Mouse (Mus musculus): ENCODE measurements around the gene F5. TPM values are rescaled to one million over a fixed set of nuclear protein-coding genes. Genes with fewer than 3 reads are reported as not detected.

The F5 gene
- total and polyA plus RNA-seq, 3 experiments, result under 0.01 to 0.19 TPM; not detected in 1

DNA sequence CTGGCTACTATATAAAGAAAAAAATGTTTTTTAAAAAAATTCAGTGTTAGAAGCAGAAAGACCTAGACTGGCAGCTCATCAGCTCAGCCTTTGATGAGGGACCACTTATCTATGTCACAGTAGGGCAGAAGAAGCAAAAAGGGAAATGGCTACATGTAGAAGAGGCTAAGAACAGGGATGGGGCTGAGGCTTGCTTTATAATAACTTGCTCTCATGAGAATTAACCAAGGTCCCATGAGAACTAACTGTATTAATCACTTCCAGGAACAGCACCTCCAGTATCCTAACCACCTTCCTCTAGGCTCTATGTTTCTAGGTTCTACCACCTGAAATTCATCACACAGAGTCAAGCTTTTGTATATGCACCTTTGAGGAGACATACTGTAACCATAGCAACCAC is 25.2 kb downstream of the F5 start:
- Histone ChIP-seq H3K9me3 (replicated peaks; ENCODE audit: low read length) (no peaks in the 10 kb centered on the region), H3K9ac (ENCODE audit: insufficient read depth, low read depth) (no peak overlapping the region), H3K4me3 (replicated peaks in 1 of 3; ENCODE audit: low read depth in 2 of 3, low read length in 2 of 3, poor library complexity in 1 of 3) (no peak overlapping the region), H3K36me3 (replicated peaks in 1 of 2; ENCODE audit: control insufficient read depth in 1 of 2, insufficient read depth in 1 of 2, low read length in 1 of 2) (no peaks in the 10 kb centered on the region), H3K79me2 (replicated peaks; ENCODE audit: control insufficient read depth, extremely low read depth, insufficient read depth, poor library complexity, severe bottlenecking) (no peaks in the 10 kb centered on the region), H3K4me2 (ENCODE audit: insufficient read depth, low read depth, poor library complexity, severe bottlenecking) (no peak overlapping the region), H3K27me3 (replicated peaks) (no peaks in the 10 kb centered on the region), H3K27ac (ENCODE audit: insufficient read depth, low read depth) (no peak overlapping the region), H3K4me1 (ENCODE audit: control insufficient read depth in 1 of 2, insufficient read depth in 2 of 2) (no peaks in the 10 kb centered on the region)
- DNase-seq (ENCODE audit: extremely low read depth), result peak; percentile 9
- TF ChIP-seq RCOR1 (conservative IDR thresholded peaks at IDR 0.05; ENCODE audit: low read depth, low read length) (no peak), MAFK (IDR thresholded peaks at IDR 0.05; ENCODE audit: insufficient replicate concordance, low read length) (no peak), MAX (IDR thresholded peaks at IDR 0.05; ENCODE audit: low read length) (no peak), SIN3A (IDR thresholded peaks at IDR 0.05; ENCODE audit: low read length) (no peak), TCF12 (IDR thresholded peaks at IDR 0.05; ENCODE audit: low read depth, low read length) (no peak), ZC3H11A (IDR thresholded peaks at IDR 0.05; ENCODE audit: low read depth, low read length) (no peak), E2F4 (IDR thresholded peaks at IDR 0.05; ENCODE audit: insufficient replicate concordance, low read depth, low read length) (no peak), BHLHE40 (IDR thresholded peaks at IDR 0.05; ENCODE audit: low read depth, low read length) (no peak)
- dilution Hi-C loops (cut with MboI; ENCODE audit: extremely low pct_ligation_motif_present, extremely low pct_unique_long_range_greater_than_20kb, low sequenced_read_pairs) (no loop called here), in situ Hi-C loops (cut with MboI; ENCODE audit: low pct_ligation_motif_present, low pct_unique_long_range_greater_than_20kb, low sequenced_read_pairs) (no loop called here)

DNA sequence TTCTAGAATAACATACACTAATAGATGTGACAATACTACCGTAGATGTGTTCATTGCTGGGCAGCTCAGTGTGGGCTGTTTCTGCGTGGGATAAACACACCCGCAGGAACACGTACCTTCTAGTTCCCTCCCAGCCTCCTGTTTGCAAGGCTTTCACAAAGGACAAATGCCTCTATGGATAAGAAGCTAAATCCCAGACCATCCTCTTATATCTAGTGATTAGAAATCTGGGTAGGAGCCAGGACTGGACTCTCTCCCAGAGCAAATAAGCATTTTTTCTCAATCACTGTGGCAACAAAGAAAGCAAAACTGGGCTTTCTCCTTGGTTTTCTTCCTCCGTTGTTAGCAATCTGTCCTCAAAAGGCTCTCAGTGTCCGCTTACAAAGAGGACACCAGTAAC is 26.8 kb downstream of the F5 start:
- no peaks in the 10 kb centered on the region for H3K4me1 ChIP-seq (ENCODE audit: control insufficient read depth in 1 of 2, insufficient read depth in 2 of 2)
- peaks cover 5% of the 10 kb centered on the region for H3K27me3 ChIP-seq (replicated peaks)
- H3K79me2 ChIP-seq (replicated peaks; ENCODE audit: control insufficient read depth, extremely low read depth, insufficient read depth, poor library complexity, severe bottlenecking), result no peaks in the 10 kb centered on the region
- no peak overlapping the region for H3K4me3 ChIP-seq (replicated peaks in 1 of 3; ENCODE audit: low read depth in 2 of 3, low read length in 2 of 3, poor library complexity in 1 of 3)
- no peak overlapping the region for H3K27ac ChIP-seq (ENCODE audit: insufficient read depth, low read depth)
- DNase-seq (ENCODE audit: extremely low read depth), result no peak
- in situ Hi-C loops (cut with MboI; ENCODE audit: low pct_ligation_motif_present, low pct_unique_long_range_greater_than_20kb, low sequenced_read_pairs) (no loop called here), dilution Hi-C loops (cut with MboI; ENCODE audit: extremely low pct_ligation_motif_present, extremely low pct_unique_long_range_greater_than_20kb, low sequenced_read_pairs) (no loop called here)
- H3K9ac ChIP-seq (ENCODE audit: insufficient read depth, low read depth), result no peak overlapping the region
- no peaks in the 10 kb centered on the region for H3K9me3 ChIP-seq (replicated peaks; ENCODE audit: low read length)
- no peak overlapping the region for H3K4me2 ChIP-seq (ENCODE audit: insufficient read depth, low read depth, poor library complexity, severe bottlenecking)
- TF ChIP-seq PAX5 (IDR thresholded peaks at IDR 0.05; ENCODE audit: low read length) (no peak), UBTF (IDR thresholded peaks at IDR 0.05; ENCODE audit: low read depth, low read length) (no peak), MAFK (IDR thresholded peaks at IDR 0.05; ENCODE audit: insufficient replicate concordance, low read length) (no peak), USF1 (IDR thresholded peaks at IDR 0.05; ENCODE audit: low read depth, low read length) (no peak), TBP (conservative IDR thresholded peaks at IDR 0.05; ENCODE audit: low read depth, low read length) (no peak), SMC3 (IDR thresholded peaks at IDR 0.05; ENCODE audit: low read depth, low read length) (no peak), SIN3A (IDR thresholded peaks at IDR 0.05; ENCODE audit: low read length) (no peak), IRF4 (IDR thresholded peaks at IDR 0.05; ENCODE audit: low read depth, low read length) (no peak)
- H3K36me3 ChIP-seq (replicated peaks in 1 of 2; ENCODE audit: control insufficient read depth in 1 of 2, insufficient read depth in 1 of 2, low read length in 1 of 2), result no peaks in the 10 kb centered on the region
